Mouse (Mus musculus): ENCODE measurements at regions not wholly inside any gene's neighbourhood (a gene's known extent, or its start where the extent isn't known, plus 50 kb on each side); places are given as distances from the start of the nearest gene placed in this dataset.

- no peak for ATAC-seq (ENCODE audit: insufficient number of reproducible peaks, low FRiP score, low TSS enrichment, low read depth)
- 85% methylated on average over 3 of the region's 3 CpGs for WGBS
- Histone ChIP-seq H3K4me2 (ENCODE audit: low read depth, severe bottlenecking) (no peak overlapping the region), H3K9ac (ENCODE audit: low read length) (no peak overlapping the region), H3K36me3 (ENCODE audit: control insufficient read depth, insufficient read depth, low read length) (no peaks in the 10 kb centered on the region), H3K9me3 (ENCODE audit: control insufficient read depth, low read length) (no peaks in the 10 kb centered on the region), H3K27me3 (ENCODE audit: control insufficient read depth, insufficient read depth, low read length) (no peaks in the 10 kb centered on the region), H3K27ac (replicated peaks; ENCODE audit: low read depth, low read length) (no peak overlapping the region), H3K4me3 (ENCODE audit: low read depth, low read length) (no peak overlapping the region), H3K4me1 (ENCODE audit: control insufficient read depth, insufficient read depth, low read length) (peaks cover 3% of the 10 kb centered on the region; the same call in 1 of the 2 replicates)
- DNase-seq (ENCODE audit: low spot score), result no peak
These were observed 321.8 kb upstream of the Rnaseh2b start for GRCm38 (mm10) chr14:61970591-61970990.

- DNase-seq (ENCODE audit: low spot score) (no peak), ATAC-seq (ENCODE audit: insufficient number of reproducible peaks, low FRiP score, low TSS enrichment, low read depth) (no peak)
- Histone ChIP-seq H3K4me1 (ENCODE audit: control insufficient read depth, insufficient read depth, low read length) (peaks cover 3% of the 10 kb centered on the region; the same call in 1 of the 2 replicates), H3K9me3 (ENCODE audit: control insufficient read depth, low read length) (no peaks in the 10 kb centered on the region), H3K9ac (ENCODE audit: low read length) (no peak overlapping the region), H3K4me2 (ENCODE audit: low read depth, severe bottlenecking) (no peak overlapping the region), H3K27me3 (ENCODE audit: control insufficient read depth, insufficient read depth, low read length) (no peaks in the 10 kb centered on the region), H3K36me3 (ENCODE audit: control insufficient read depth, insufficient read depth, low read length) (no peaks in the 10 kb centered on the region), H3K27ac (replicated peaks; ENCODE audit: low read depth, low read length) (no peak overlapping the region), H3K4me3 (ENCODE audit: low read depth, low read length) (no peak overlapping the region)
- WGBS, result 72% methylated on average over 14 of the region's 14 CpGs
These were observed 321.0 kb upstream of the Rnaseh2b start for GRCm38 (mm10) chr14:61971100-61972088.

GRCm38 (mm10) chr14:61975301-61975732 lies 317.1 kb upstream of the Rnaseh2b start:
- H3K9me3 ChIP-seq (ENCODE audit: control insufficient read depth, low read length), result no peaks in the 10 kb centered on the region
- no peak for ATAC-seq (ENCODE audit: insufficient number of reproducible peaks, low FRiP score, low TSS enrichment, low read depth)
- no peaks in the 10 kb centered on the region for H3K27me3 ChIP-seq (ENCODE audit: control insufficient read depth, insufficient read depth, low read length)
- no peak overlapping the region for H3K9ac ChIP-seq (ENCODE audit: low read length)
- no peaks in the 10 kb centered on the region for H3K36me3 ChIP-seq (ENCODE audit: control insufficient read depth, insufficient read depth, low read length)
- WGBS, result 71% methylated on average over 6 of the region's 6 CpGs
- no peak overlapping the region for H3K4me3 ChIP-seq (ENCODE audit: low read depth, low read length)
- no peak overlapping the region for H3K27ac ChIP-seq (replicated peaks; ENCODE audit: low read depth, low read length)
- H3K4me2 ChIP-seq (ENCODE audit: low read depth, severe bottlenecking), result no peak overlapping the region
- peaks cover 3% of the 10 kb centered on the region; the same call in 1 of the 2 replicates for H3K4me1 ChIP-seq (ENCODE audit: control insufficient read depth, insufficient read depth, low read length)
- DNase-seq (ENCODE audit: low spot score), result no peak

- Histone ChIP-seq H3K27me3 (ENCODE audit: control insufficient read depth, insufficient read depth, low read length) (no peaks in the 10 kb centered on the region), H3K9ac (ENCODE audit: low read length) (no peak overlapping the region), H3K36me3 (ENCODE audit: control insufficient read depth, insufficient read depth, low read length) (no peaks in the 10 kb centered on the region), H3K4me2 (ENCODE audit: low read depth, severe bottlenecking) (no peak overlapping the region), H3K4me1 (ENCODE audit: control insufficient read depth, insufficient read depth, low read length) (no peaks in the 10 kb centered on the region), H3K9me3 (ENCODE audit: control insufficient read depth, low read length) (no peaks in the 10 kb centered on the region), H3K4me3 (ENCODE audit: low read depth, low read length) (no peak overlapping the region), H3K27ac (replicated peaks; ENCODE audit: low read depth, low read length) (no peak overlapping the region)
- 74% methylated on average over 3 of the region's 3 CpGs for WGBS
- DNase-seq (ENCODE audit: low spot score) (no peak), ATAC-seq (ENCODE audit: insufficient number of reproducible peaks, low FRiP score, low TSS enrichment, low read depth) (no peak)
These were observed 311.8 kb upstream of the Rnaseh2b start for GRCm38 (mm10) chr14:61980581-61980980.

- Histone ChIP-seq H3K4me3 (ENCODE audit: low read depth, low read length) (no peak overlapping the region), H3K27ac (replicated peaks; ENCODE audit: low read depth, low read length) (no peak overlapping the region), H3K27me3 (ENCODE audit: control insufficient read depth, insufficient read depth, low read length) (no peaks in the 10 kb centered on the region), H3K9me3 (ENCODE audit: control insufficient read depth, low read length) (no peaks in the 10 kb centered on the region), H3K36me3 (ENCODE audit: control insufficient read depth, insufficient read depth, low read length) (no peaks in the 10 kb centered on the region), H3K4me1 (ENCODE audit: control insufficient read depth, insufficient read depth, low read length) (no peaks in the 10 kb centered on the region), H3K4me2 (ENCODE audit: low read depth, severe bottlenecking) (no peak overlapping the region), H3K9ac (ENCODE audit: low read length) (no peak overlapping the region)
- WGBS, result 69% methylated on average over 3 of the region's 3 CpGs
- no peak for ATAC-seq (ENCODE audit: insufficient number of reproducible peaks, low FRiP score, low TSS enrichment, low read depth)
- DNase-seq (ENCODE audit: low spot score), result no peak
These were observed 306.8 kb upstream of the Rnaseh2b start for GRCm38 (mm10) chr14:61985575-61985974.

- DNase-seq (ENCODE audit: low spot score) (no peak), ATAC-seq (ENCODE audit: insufficient number of reproducible peaks, low FRiP score, low TSS enrichment, low read depth) (no peak)
- no peaks in the 10 kb centered on the region for H3K9me3 ChIP-seq (ENCODE audit: control insufficient read depth, low read length)
- H3K27me3 ChIP-seq (ENCODE audit: control insufficient read depth, insufficient read depth, low read length), result no peaks in the 10 kb centered on the region
- H3K4me1 ChIP-seq (ENCODE audit: control insufficient read depth, insufficient read depth, low read length), result no peaks in the 10 kb centered on the region
- no peak overlapping the region for H3K27ac ChIP-seq (replicated peaks; ENCODE audit: low read depth, low read length)
- no peak overlapping the region for H3K9ac ChIP-seq (ENCODE audit: low read length)
- H3K4me3 ChIP-seq (ENCODE audit: low read depth, low read length), result no peak overlapping the region
- no peak overlapping the region for H3K4me2 ChIP-seq (ENCODE audit: low read depth, severe bottlenecking)
- 70% methylated on average over 13 of the region's 13 CpGs for WGBS
- H3K36me3 ChIP-seq (ENCODE audit: control insufficient read depth, insufficient read depth, low read length), result no peaks in the 10 kb centered on the region
These were observed 306.2 kb upstream of the Rnaseh2b start for GRCm38 (mm10) chr14:61986203-61986602.

- DNase-seq (ENCODE audit: low spot score) (no peak), ATAC-seq (ENCODE audit: insufficient number of reproducible peaks, low FRiP score, low TSS enrichment, low read depth) (no peak)
- no peaks in the 10 kb centered on the region for H3K27me3 ChIP-seq (ENCODE audit: control insufficient read depth, insufficient read depth, low read length)
- WGBS, result 86% methylated on average over 1 of the region's 1 CpGs
- H3K4me1 ChIP-seq (ENCODE audit: control insufficient read depth, insufficient read depth, low read length), result no peaks in the 10 kb centered on the region
- no peak overlapping the region for H3K4me2 ChIP-seq (ENCODE audit: low read depth, severe bottlenecking)
- no peak overlapping the region for H3K27ac ChIP-seq (replicated peaks; ENCODE audit: low read depth, low read length)
- no peak overlapping the region for H3K4me3 ChIP-seq (ENCODE audit: low read depth, low read length)
- H3K9ac ChIP-seq (ENCODE audit: low read length), result no peak overlapping the region
- H3K36me3 ChIP-seq (ENCODE audit: control insufficient read depth, insufficient read depth, low read length), result no peaks in the 10 kb centered on the region
- H3K9me3 ChIP-seq (ENCODE audit: control insufficient read depth, low read length), result no peaks in the 10 kb centered on the region
These were observed 297.1 kb upstream of the Rnaseh2b start for GRCm38 (mm10) chr14:61995253-61995652.

- ATAC-seq (ENCODE audit: insufficient number of reproducible peaks, low FRiP score, low TSS enrichment, low read depth) (no peak), DNase-seq (ENCODE audit: low spot score) (no peak)
- Histone ChIP-seq H3K27ac (replicated peaks; ENCODE audit: low read depth, low read length) (no peak overlapping the region), H3K9me3 (ENCODE audit: control insufficient read depth, low read length) (no peaks in the 10 kb centered on the region), H3K27me3 (ENCODE audit: control insufficient read depth, insufficient read depth, low read length) (no peaks in the 10 kb centered on the region), H3K9ac (ENCODE audit: low read length) (no peak overlapping the region), H3K36me3 (ENCODE audit: control insufficient read depth, insufficient read depth, low read length) (no peaks in the 10 kb centered on the region), H3K4me1 (ENCODE audit: control insufficient read depth, insufficient read depth, low read length) (peaks cover 7% of the 10 kb centered on the region; the same call in 1 of the 2 replicates), H3K4me3 (ENCODE audit: low read depth, low read length) (no peak overlapping the region), H3K4me2 (ENCODE audit: low read depth, severe bottlenecking) (no peak overlapping the region)
These were observed 294.7 kb upstream of the Rnaseh2b start for GRCm38 (mm10) chr14:61997736-61998135.

Measured in limb, embryonic 11.5 days (tissue).